Mouse (Mus musculus) heart, adult 2 months (tissue): ENCODE measurements around the gene Tmem167b.

ENCODE experiments used
- CTCF ChIP-seq: fragments of 200-600 bp; IDR thresholded peaks from 2 replicates; pipeline ENCODE4 v1.8.1; 2022; ENCODE audit warnings: antibody characterized with exemption, mild to moderate bottlenecking, moderate library complexity
- POLR2A ChIP-seq: fragments of 200-500 bp; IDR thresholded peaks from 2 replicates; pipeline ENCODE4 v1.6.1; 2011; ENCODE audit warnings: mild to moderate bottlenecking, low read depth, low read length, control low read depth; ENCODE audit not compliant: insufficient read depth

DNA sequence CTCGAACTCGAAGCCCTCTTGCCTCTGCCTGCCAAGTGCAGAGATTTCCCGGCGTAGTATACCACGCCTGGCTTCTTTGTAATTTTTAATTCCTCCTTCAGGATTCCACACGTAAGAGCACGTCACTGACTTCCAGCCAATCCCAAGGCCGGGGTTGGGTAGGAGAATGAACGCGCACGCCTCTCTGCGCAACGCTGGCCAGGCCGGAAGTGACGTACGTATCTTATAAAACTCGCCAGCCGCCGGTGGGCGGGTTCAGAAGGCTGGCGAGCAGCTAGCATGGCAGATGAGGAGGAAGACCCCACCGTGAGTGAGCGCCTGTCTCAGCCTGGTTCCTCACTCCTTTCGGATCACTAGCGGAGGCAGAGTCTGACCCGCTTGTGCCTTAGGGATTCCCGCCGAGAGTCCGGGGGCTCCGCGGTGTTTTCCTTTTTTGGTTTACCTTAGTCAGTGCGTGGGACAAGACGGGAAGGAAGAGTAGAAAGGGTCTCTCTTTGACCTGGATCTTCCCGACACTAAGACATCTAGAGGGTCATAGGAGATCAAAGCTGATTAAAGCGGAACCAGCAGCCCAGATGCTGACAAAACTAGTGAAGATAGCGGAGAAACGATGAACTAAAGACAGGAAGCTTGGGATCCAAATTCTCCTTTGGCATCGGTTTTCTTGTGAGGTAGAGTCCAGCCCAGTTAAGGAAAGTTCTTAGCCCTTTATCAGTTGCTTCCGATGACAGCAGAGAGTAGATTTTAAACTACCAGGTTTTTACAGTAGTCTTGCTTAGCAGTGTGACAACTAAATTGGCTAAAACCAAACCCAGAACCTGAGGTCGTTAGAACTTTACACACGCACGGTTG, 9.4 kb upstream of the Tmem167b start, which contains the start of gene Taf13:
- TF ChIP-seq CTCF (no peak), POLR2A (peak; percentile 100)
